Mouse (Mus musculus) embryonic facial prominence, embryonic 10.5 days (tissue): ENCODE results near the gene Manba. TPM values are rescaled to one million over a fixed set of nuclear protein-coding genes. Genes with fewer than 3 reads are reported as not detected.

Experiments
- DNase-seq: peaks from one replicate; pipeline ENCODE4 v3.0.0-alpha.2; 2017; ENCODE audit warnings: low spot score
- H3K27ac ChIP-seq: fragments of 300-500 bp; sonication (generic); replicated peaks from 2 replicates; pipeline ENCODE4 v1.5.1; 2016; ENCODE audit warnings: mild to moderate bottlenecking
- H3K27me3 ChIP-seq: fragments of 300-500 bp; sonication (generic); replicated peaks from 2 replicates; pipeline ENCODE4 v1.6.1; 2016; ENCODE audit warnings: low read depth, mild to moderate bottlenecking; ENCODE audit not compliant: poor library complexity, severe bottlenecking
- H3K36me3 ChIP-seq: fragments of 300-500 bp; sonication (generic); replicated peaks from 2 replicates; pipeline ENCODE4 v1.6.1; 2016; ENCODE audit warnings: mild to moderate bottlenecking, moderate library complexity
- H3K4me1 ChIP-seq: fragments of 300-500 bp; sonication (generic); 2 replicates; pipeline ENCODE4 v1.6.1; 2016
- H3K4me3 ChIP-seq: fragments of 300-500 bp; sonication (generic); 2 replicates; pipeline ENCODE4 v1.5.1; 2016; ENCODE audit warnings: mild to moderate bottlenecking, moderate library complexity
- H3K9me3 ChIP-seq: fragments of 300-500 bp; sonication (generic); 2 replicates; pipeline ENCODE4 v1.6.1; 2016; ENCODE audit warnings: mild to moderate bottlenecking
- WGBS: fragments of 180-500 bp; shearing (Covaris S2); methylation state at CpG from one replicate; pipeline ENCODE4 v1.1.7; 2016; 5-methylcytosine and 5-hydroxymethylcytosine counted together
- polyA plus RNA-seq: library from polyadenylated mRNA; unstranded; fragments of >200 nt; fragmentation: Nextera tagmentation; extraction: Ambion mirVana; gene quantifications from 2 replicates; pipeline ENCODE4 v1.2.1, GENCODE M21; 2016

Gene Manba
- polyA plus RNA-seq, 1 experiment from 2014 or later: 3.5 TPM

GRCm38 (mm10) chr3:135555192-135555591 lies 69.8 kb downstream of the Manba start:
- Histone ChIP-seq H3K27ac (no peak overlapping the region), H3K4me3 (no peak overlapping the region), H3K27me3 (no peaks in the 10 kb centered on the region), H3K36me3 (no peaks in the 10 kb centered on the region), H3K9me3 (no peaks in the 10 kb centered on the region), H3K4me1 (no peaks in the 10 kb centered on the region)
- WGBS: 75% methylated on average over 6 of the region's 6 CpGs
- DNase-seq: no peak

- no peak overlapping the region for H3K27ac ChIP-seq
- WGBS: 78% methylated on average over 7 of the region's 7 CpGs
Observed at GRCm38 (mm10) chr3:135556052-135556587, 70.7 kb downstream of the Manba start.

GRCm38 (mm10) chr3:135556851-135557662 lies 71.6 kb downstream of the Manba start:
- no peak for DNase-seq
- H3K4me3 ChIP-seq: no peak overlapping the region
- H3K9me3 ChIP-seq: no peaks in the 10 kb centered on the region
- H3K36me3 ChIP-seq: no peaks in the 10 kb centered on the region
- H3K4me1 ChIP-seq: no peaks in the 10 kb centered on the region
- 88% methylated on average over 12 of the region's 12 CpGs for WGBS
- no peaks in the 10 kb centered on the region for H3K27me3 ChIP-seq
- H3K27ac ChIP-seq: no peak overlapping the region

More at GRCm38 (mm10) chr3:135556052-135556587, 70.7 kb downstream of the Manba start:
- H3K9me3 ChIP-seq: no peaks in the 10 kb centered on the region
- H3K4me3 ChIP-seq: no peak overlapping the region
- H3K36me3 ChIP-seq: no peaks in the 10 kb centered on the region
- DNase-seq: no peak
- no peaks in the 10 kb centered on the region for H3K4me1 ChIP-seq
- H3K27me3 ChIP-seq: no peaks in the 10 kb centered on the region

- no peak overlapping the region for H3K27ac ChIP-seq
- H3K4me1 ChIP-seq: peaks cover 7% of the 10 kb centered on the region; the same call in 1 of the 2 replicates
- DNase-seq: no peak
- WGBS: 83% methylated on average over 7 of the region's 7 CpGs
- no peaks in the 10 kb centered on the region for H3K9me3 ChIP-seq
- no peaks in the 10 kb centered on the region for H3K36me3 ChIP-seq
- H3K27me3 ChIP-seq: no peaks in the 10 kb centered on the region
- H3K4me3 ChIP-seq: no peak overlapping the region
Observed at GRCm38 (mm10) chr3:135562036-135562435, 76.6 kb downstream of the Manba start.

GRCm38 (mm10) chr3:135563163-135563689 lies 77.8 kb downstream of the Manba start:
- Histone ChIP-seq H3K27me3 (no peaks in the 10 kb centered on the region), H3K27ac (no peak overlapping the region), H3K4me3 (no peak overlapping the region), H3K36me3 (no peaks in the 10 kb centered on the region), H3K4me1 (peaks cover 7% of the 10 kb centered on the region; the same call in 1 of the 2 replicates), H3K9me3 (no peaks in the 10 kb centered on the region)
- 87% methylated on average over 17 of the region's 17 CpGs for WGBS
- DNase-seq: peak; percentile 19

- Histone ChIP-seq H3K4me1 (peaks cover 7% of the 10 kb centered on the region; the same call in 1 of the 2 replicates), H3K4me3 (no peak overlapping the region), H3K27ac (no peak overlapping the region), H3K36me3 (no peaks in the 10 kb centered on the region), H3K27me3 (no peaks in the 10 kb centered on the region), H3K9me3 (no peaks in the 10 kb centered on the region)
- DNase-seq: no peak
- 95% methylated on average over 9 of the region's 9 CpGs for WGBS
Observed at GRCm38 (mm10) chr3:135564706-135565105, 79.3 kb downstream of the Manba start.

- no peaks in the 10 kb centered on the region for H3K27me3 ChIP-seq
- no peaks in the 10 kb centered on the region for H3K9me3 ChIP-seq
- 87% methylated on average over 4 of the region's 4 CpGs for WGBS
- H3K4me1 ChIP-seq: peaks cover 7% of the 10 kb centered on the region; the same call in 1 of the 2 replicates
- no peaks in the 10 kb centered on the region for H3K36me3 ChIP-seq
- H3K4me3 ChIP-seq: no peak overlapping the region
- DNase-seq: no peak
- no peak overlapping the region for H3K27ac ChIP-seq
Observed at GRCm38 (mm10) chr3:135565306-135565705, 79.9 kb downstream of the Manba start.

- Histone ChIP-seq H3K4me1 (peaks cover 7% of the 10 kb centered on the region; the same call in 1 of the 2 replicates), H3K27me3 (no peaks in the 10 kb centered on the region), H3K4me3 (no peak overlapping the region), H3K9me3 (no peaks in the 10 kb centered on the region), H3K27ac (no peak overlapping the region), H3K36me3 (no peaks in the 10 kb centered on the region)
- WGBS: 82% methylated on average over 6 of the region's 6 CpGs
- DNase-seq: no peak
Observed at GRCm38 (mm10) chr3:135567888-135568287, 82.5 kb downstream of the Manba start.

GRCm38 (mm10) chr3:135568633-135569032 lies 83.2 kb downstream of the Manba start:
- 71% methylated on average over 5 of the region's 5 CpGs for WGBS
- no peaks in the 10 kb centered on the region for H3K36me3 ChIP-seq
- H3K4me3 ChIP-seq: no peak overlapping the region
- no peaks in the 10 kb centered on the region for H3K9me3 ChIP-seq
- no peaks in the 10 kb centered on the region for H3K27me3 ChIP-seq
- no peak for DNase-seq
- no peak overlapping the region for H3K27ac ChIP-seq
- peaks cover 6% of the 10 kb centered on the region; the same call in 1 of the 2 replicates for H3K4me1 ChIP-seq

GRCm38 (mm10) chr3:135571540-135571939 lies 86.1 kb downstream of the Manba start:
- Histone ChIP-seq H3K4me1 (peaks cover 11% of the 10 kb centered on the region; the same call in 1 of the 2 replicates), H3K9me3 (no peaks in the 10 kb centered on the region), H3K36me3 (no peaks in the 10 kb centered on the region), H3K4me3 (peak overlapping the region; percentile 2; the same call in 1 of the 2 replicates), H3K27ac (no peak overlapping the region), H3K27me3 (no peaks in the 10 kb centered on the region)
- 71% methylated on average over 13 of the region's 13 CpGs for WGBS
- DNase-seq: no peak

- DNase-seq: no peak
- no peak overlapping the region for H3K27ac ChIP-seq
- peaks cover 11% of the 10 kb centered on the region; the same call in 1 of the 2 replicates for H3K4me1 ChIP-seq
- H3K9me3 ChIP-seq: no peaks in the 10 kb centered on the region
- H3K4me3 ChIP-seq: no peak overlapping the region
- no peaks in the 10 kb centered on the region for H3K36me3 ChIP-seq
- no peaks in the 10 kb centered on the region for H3K27me3 ChIP-seq
- 70% methylated on average over 6 of the region's 6 CpGs for WGBS
Observed at GRCm38 (mm10) chr3:135573051-135573450, 87.6 kb downstream of the Manba start.

GRCm38 (mm10) chr3:135575126-135575525 lies 89.7 kb downstream of the Manba start:
- no peak overlapping the region for H3K27ac ChIP-seq
- no peaks in the 10 kb centered on the region for H3K9me3 ChIP-seq
- no peaks in the 10 kb centered on the region for H3K27me3 ChIP-seq
- H3K4me3 ChIP-seq: no peak overlapping the region
- no peaks in the 10 kb centered on the region for H3K36me3 ChIP-seq
- H3K4me1 ChIP-seq: peaks cover 26% of the 10 kb centered on the region
- no peak for DNase-seq
- 95% methylated on average over 3 of the region's 3 CpGs for WGBS
